Mouse (Mus musculus): ENCODE measurements around the gene Pdcd6ip.
"Not testable (repeated sequence)": the region's sequence is repeated elsewhere in the genome, so short reads cannot be mapped to it uniquely, and the experiment has no call there.

Pdcd6ip gene

GRCm38 (mm10) chr9:113707481-113708360 lies at the start of gene Pdcd6ip:
TSS of gene Pdcd6ip (minus strand) at chr9:113708259.
- DNase-seq (ENCODE audit: low spot score in 2 of 2): peak; percentile 87 to 92

GRCm38 (mm10) chr9:113755888-113756719 lies 48.0 kb upstream of the Pdcd6ip start:
- no peak for DNase-seq (ENCODE audit: low spot score in 2 of 2)

- DNase-seq (ENCODE audit: low spot score in 2 of 2): no peak
These were observed 41.3 kb upstream of the Pdcd6ip start for GRCm38 (mm10) chr9:113749356-113749755.

- DNase-seq (ENCODE audit: low spot score in 2 of 2): no peak
These were observed 35.2 kb upstream of the Pdcd6ip start for GRCm38 (mm10) chr9:113743291-113743690.

- DNase-seq (ENCODE audit: low spot score in 2 of 2): peak in 1 of 2 experiments; percentile 13
These were observed 34.3 kb upstream of the Pdcd6ip start for GRCm38 (mm10) chr9:113742361-113742794.

GRCm38 (mm10) chr9:113741637-113742137 lies 33.6 kb upstream of the Pdcd6ip start:
- DNase-seq (ENCODE audit: low spot score in 2 of 2): peak in 1 of 2 experiments; percentile 46

GRCm38 (mm10) chr9:113741108-113741636 lies 33.1 kb upstream of the Pdcd6ip start, which contains the start of gene Clasp2:
TSS of gene Clasp2 (plus strand) at chr9:113741473.
- peak; percentile 54 to 78 for DNase-seq (ENCODE audit: low spot score in 2 of 2)

GRCm38 (mm10) chr9:113738941-113739340 lies 30.9 kb upstream of the Pdcd6ip start:
- no peak for DNase-seq (ENCODE audit: low spot score in 2 of 2)

- no peak for DNase-seq (ENCODE audit: low spot score in 2 of 2)
These were observed 30.0 kb upstream of the Pdcd6ip start for GRCm38 (mm10) chr9:113738021-113738420.

- no peak for DNase-seq (ENCODE audit: low spot score in 2 of 2)
These were observed 27.9 kb upstream of the Pdcd6ip start for GRCm38 (mm10) chr9:113735920-113736319.

- DNase-seq (ENCODE audit: low spot score in 2 of 2): no peak
These were observed 23.5 kb upstream of the Pdcd6ip start for GRCm38 (mm10) chr9:113731540-113731939.

- no peak for DNase-seq (ENCODE audit: low spot score in 2 of 2)
These were observed 19.1 kb upstream of the Pdcd6ip start for GRCm38 (mm10) chr9:113726991-113727680.

GRCm38 (mm10) chr9:113726131-113726530 lies 18.1 kb upstream of the Pdcd6ip start:
- DNase-seq (ENCODE audit: low spot score in 2 of 2): no peak

GRCm38 (mm10) chr9:113725609-113726008 lies 17.6 kb upstream of the Pdcd6ip start:
- DNase-seq (ENCODE audit: low spot score in 2 of 2): not testable (repeated sequence)

GRCm38 (mm10) chr9:113724646-113725045 lies 16.6 kb upstream of the Pdcd6ip start:
- DNase-seq (ENCODE audit: low spot score in 2 of 2): no peak

- peak in 1 of 2 experiments; percentile 44 for DNase-seq (ENCODE audit: low spot score in 2 of 2)
These were observed 11.0 kb upstream of the Pdcd6ip start for GRCm38 (mm10) chr9:113719063-113719462.

- DNase-seq (ENCODE audit: low spot score in 2 of 2): no peak
These were observed 2.8 kb upstream of the Pdcd6ip start for GRCm38 (mm10) chr9:113710871-113711270.

- no peak for DNase-seq (ENCODE audit: low spot score in 2 of 2)
These were observed 562 bp upstream of the Pdcd6ip start for GRCm38 (mm10) chr9:113708361-113709280.

GRCm38 (mm10) chr9:113706841-113707240 lies 1.2 kb downstream of the Pdcd6ip start:
- no peak for DNase-seq (ENCODE audit: low spot score in 2 of 2)

GRCm38 (mm10) chr9:113706108-113706507 lies 2.0 kb downstream of the Pdcd6ip start:
- DNase-seq (ENCODE audit: low spot score in 2 of 2): no peak

All from frontal cortex, postnatal 10 days (tissue).